Mouse (Mus musculus) embryo, embryonic 11 days (tissue): ENCODE measurements around the gene Tanc2.

Experiments used
- DNase-seq: peaks from one replicate; pipeline ENCODE4 v3.0.0-alpha.2; 2015

Tanc2 gene

DNA sequence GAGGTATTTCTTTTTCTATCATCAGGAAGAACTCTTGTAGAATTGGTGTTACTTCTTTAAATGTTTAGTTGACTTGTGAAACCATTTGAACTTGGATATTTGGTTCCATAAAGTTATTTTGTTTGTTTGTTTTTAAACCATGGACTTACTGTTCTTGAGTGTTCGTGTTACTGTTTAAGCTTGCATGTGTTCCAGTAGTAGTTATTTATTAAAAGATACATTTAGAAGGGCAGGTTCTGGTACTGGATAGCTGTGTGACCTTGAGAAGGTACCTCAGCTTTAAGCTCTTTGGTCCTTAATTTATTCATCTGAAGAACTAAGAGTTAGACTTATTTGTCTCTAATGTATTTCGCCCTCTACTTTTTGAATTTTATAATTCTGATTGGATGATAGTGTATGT is 64.8 kb downstream of the Tanc2 start:
- DNase-seq, result no peak

GRCm38 (mm10) chr11:105655335-105655734 is 65.5 kb downstream of the Tanc2 start:
- no peak for DNase-seq

GRCm38 (mm10) chr11:105667879-105668278 is 78.1 kb downstream of the Tanc2 start:
- DNase-seq, result no peak

DNA sequence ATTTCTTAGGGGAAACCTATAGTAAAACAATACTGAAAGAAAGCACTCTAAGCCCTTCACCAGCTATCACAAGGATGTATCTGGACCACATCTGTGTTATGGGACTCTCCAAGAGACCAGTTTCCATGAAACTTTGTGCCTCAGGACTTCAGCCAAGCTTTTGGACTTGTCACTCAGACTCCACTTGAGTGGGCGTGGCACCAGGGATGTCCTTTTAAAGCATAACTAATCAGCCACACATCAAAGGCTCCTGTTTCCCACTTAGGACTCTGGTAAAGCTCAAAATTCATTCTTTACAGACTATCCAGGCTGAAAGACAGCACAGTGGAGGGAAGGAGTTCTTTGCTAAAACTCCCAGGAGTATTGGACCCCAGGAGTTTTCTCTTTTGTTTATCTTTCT is 89.2 kb downstream of the Tanc2 start:
- DNase-seq, result no peak

DNA sequence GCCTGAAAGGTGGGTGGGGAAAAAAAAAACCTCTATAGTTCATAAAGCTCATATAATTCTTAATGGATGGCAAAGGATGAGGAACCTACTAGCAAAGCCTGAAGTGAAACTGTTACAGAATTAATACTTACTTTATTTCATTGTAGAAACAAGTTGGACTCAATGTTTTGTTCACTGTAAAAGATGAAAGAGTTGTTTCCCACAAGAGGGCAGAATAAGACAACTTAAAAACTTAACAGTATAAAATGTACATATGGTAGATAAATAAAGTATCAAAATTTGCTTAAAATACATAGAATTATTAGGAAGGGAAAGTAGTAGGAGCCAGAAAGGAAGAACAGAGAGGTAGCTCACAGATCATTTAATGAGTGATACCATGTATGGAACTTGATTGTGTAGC is 95.0 kb downstream of the Tanc2 start:
- DNase-seq, result no peak

DNA sequence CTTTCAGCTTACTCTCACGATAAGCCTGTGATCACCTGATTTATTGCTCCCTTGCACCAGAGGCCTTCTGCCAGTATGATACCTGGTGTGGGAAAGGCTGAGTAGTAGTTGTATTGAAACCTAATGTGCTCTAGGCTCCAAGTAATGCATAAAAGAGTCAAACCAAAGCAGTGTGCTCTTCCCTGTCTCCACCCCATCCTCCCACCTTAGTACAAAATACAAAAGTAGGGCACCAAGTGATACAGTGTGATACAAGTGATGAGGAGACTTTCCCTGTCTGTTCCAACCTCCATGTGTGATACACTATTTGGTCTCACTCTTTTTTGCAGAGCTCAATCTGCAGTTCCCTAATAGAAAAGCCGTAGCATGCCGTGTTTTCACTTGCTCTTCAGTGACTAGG is 110.7 kb downstream of the Tanc2 start:
- no peak for DNase-seq

DNA sequence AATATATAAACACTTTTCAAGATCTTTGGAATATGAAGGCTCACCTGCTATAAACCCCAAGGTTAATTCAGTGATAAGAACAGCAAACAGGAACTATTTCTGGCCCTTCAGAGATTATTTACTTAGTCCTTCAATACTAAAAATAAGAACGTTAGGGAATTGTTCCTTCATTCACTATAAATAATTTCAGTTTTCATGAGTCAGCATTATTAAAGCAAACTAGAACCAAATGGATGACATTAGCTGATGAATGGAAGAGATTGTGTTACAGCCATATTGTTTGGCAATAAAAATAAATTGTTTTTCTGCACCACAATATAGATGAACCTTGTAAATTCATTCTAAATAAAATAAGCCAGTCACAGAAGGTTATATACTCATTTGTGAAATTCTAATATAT is 129.9 kb downstream of the Tanc2 start:
- no peak for DNase-seq

DNA sequence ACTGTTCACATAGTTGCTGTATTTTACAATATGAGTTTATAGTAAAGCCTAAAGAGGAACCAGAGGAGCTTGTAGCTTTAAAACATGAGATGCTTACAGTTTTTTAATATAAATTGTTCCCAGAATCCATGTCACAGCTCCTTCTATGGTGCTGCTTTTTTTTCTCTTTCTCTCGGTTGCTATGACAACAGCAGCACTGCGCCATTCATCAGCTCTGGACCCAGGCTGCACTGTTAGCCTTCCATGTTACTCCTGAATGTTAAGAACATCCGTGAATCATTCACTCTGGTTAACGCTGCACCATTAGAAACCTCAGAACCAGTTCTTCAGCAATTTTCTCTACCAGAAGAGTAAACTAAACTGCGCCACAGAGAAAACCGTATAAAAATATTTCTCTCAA is 141.8 kb downstream of the Tanc2 start:
- peak; percentile 69 for DNase-seq

DNA sequence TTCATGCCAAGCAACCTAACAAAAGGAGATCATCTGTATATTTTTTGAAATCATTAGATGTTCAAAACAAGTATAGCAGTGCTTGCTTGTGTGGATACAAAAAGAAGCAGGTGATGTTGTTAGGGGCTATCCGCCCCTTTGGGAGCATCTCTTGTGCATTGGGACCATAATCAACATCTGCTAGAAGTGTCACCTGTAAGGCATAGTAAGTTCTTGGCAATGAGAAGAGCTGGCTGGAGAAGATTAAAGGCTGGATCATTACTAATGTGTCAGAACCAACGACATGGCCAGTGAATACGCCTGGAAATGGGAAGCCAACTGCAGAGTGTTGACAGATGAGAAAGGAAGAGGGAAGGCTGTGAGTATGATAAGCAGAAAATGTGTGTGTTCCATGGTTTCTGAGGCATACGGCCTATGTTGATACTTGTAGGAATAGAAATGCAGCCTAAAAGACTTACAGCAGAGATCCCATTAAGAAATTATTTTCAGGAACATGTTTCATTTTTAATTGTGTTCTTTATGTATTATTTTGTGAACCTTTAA is 142.3 kb downstream of the Tanc2 start:
- peak; percentile 2 for DNase-seq

DNA sequence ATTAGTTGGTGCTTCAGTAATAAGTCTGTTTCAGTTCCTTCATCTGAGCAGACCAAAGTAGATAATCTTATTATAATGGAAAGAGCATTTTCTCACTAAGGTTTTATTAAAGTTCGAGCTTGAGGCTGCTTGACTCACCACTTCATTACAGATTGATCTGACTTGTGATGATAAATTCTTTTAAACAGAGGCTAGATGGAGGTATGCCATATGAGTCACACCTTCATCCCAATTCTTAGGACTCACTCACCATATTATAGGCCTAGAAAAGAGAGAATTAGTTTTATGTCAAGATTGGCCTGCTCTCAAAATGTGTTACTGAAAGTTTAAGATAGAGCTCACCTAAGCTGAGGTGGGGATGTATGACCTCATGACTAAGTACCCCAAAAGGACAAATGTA is 153.4 kb downstream of the Tanc2 start:
- DNase-seq, result no peak

- DNase-seq, result peak; percentile 18
Observed at GRCm38 (mm10) chr11:105749297-105750071, 159.7 kb downstream of the Tanc2 start.

- peak; percentile 68 for DNase-seq
Observed at GRCm38 (mm10) chr11:105758561-105759203, 168.9 kb downstream of the Tanc2 start.

DNA sequence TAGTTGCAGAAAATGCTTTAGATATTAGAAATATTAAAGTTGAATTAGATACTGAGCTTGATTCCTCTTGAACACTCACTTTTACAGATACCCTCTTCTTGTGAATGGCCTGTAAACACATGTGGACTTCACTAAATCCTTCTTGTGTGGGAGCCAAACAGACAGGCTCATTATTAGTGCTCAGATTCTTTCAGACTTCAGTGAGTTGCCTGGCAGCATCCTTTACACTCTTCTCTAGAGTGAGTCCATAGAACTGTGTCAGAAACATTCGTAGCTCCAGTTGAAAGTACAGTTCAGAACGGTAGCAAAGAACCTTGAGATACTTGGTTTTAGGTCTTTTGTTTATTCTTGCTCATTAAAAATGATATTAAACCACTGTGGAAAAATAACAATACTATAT is 169.6 kb downstream of the Tanc2 start:
- peak; percentile 54 for DNase-seq

GRCm38 (mm10) chr11:105760346-105760745 is 170.6 kb downstream of the Tanc2 start:
- DNase-seq, result no peak

DNA sequence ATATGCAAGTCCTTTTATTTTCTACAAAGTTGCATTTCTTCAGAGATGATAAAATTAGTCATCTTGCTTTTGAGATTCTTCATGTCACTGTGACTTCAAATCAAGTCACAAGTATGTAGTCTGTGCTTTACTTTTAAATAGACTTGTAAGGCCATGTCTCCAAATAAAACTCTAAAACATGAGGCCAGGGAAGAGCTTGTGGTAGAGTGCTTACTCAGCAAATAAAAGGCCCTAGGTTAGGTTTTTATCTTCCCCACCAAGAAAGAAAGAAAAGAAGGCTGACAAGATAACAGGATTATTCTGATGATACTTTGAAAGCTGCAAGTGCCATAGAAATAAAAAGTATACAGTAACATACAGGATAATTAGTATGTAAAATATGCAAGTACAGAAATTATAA is 188.0 kb downstream of the Tanc2 start:
- no peak for DNase-seq

- no peak for DNase-seq
Observed at GRCm38 (mm10) chr11:105792501-105792900, 202.7 kb downstream of the Tanc2 start.

- DNase-seq, result no peak
Observed at GRCm38 (mm10) chr11:105803686-105804085, 213.9 kb downstream of the Tanc2 start.

DNA sequence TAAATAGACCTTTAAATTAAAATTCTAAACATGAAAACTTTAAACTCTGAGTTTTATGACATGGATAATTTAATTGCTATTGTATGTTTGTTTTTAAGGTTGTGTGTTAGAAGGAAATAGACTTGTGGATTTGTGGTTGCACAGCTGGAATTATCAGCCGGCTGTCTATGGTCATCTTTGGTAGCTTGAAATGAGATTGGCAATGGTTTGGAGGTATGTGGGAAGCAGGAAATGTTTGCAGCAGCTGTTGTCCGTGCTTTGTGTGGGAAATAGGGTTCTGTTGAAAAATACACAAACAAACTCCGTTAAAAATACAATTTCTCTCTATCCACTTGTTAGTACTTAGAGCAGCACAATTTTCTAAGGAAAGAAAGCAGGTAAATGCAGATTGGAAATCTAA is 215.0 kb downstream of the Tanc2 start:
- no peak for DNase-seq

- no peak for DNase-seq
Observed at GRCm38 (mm10) chr11:105807103-105807502, 217.3 kb downstream of the Tanc2 start.

DNA sequence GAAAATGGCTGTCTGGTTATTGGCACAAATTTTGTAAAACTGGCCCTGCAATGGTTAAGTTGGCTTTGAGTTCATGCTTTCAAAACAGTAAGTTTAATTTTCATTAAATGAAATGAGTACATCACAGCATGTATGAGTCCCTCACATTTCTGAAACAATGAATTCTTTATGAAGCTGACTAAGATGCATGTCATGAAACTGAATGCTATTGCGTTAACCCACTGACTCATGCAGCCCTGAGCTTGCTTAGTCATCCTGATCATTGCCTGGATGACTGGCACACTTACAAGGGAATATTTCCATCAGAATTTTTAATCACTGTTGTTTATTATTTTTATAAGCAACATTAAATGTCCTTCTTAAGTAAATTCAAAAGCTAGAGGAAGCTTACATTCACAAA is 233.5 kb downstream of the Tanc2 start:
- no peak for DNase-seq

- DNase-seq, result no peak
Observed at GRCm38 (mm10) chr11:105823759-105824158, 234.0 kb downstream of the Tanc2 start.

DNA sequence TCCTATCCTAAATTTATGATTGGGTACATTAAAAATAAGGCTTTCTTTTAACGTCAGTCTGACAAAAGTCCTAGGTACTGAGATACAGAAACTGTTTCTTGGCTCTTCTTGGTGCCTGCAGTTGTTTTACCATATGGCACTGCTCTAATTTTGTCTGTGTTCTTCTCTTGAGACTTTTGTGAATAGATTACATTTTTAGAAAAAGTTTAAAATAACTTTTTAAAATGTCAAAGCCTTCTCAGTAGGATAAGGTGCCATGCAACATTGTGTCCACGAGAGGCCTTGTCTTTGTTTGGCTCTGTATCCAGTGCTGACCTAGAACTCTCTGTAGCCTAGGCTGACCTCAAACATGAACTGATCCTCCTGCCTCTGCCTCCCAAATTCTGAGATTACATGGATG is 238.4 kb downstream of the Tanc2 start:
- no peak for DNase-seq

- DNase-seq, result no peak
Observed at GRCm38 (mm10) chr11:105835209-105835608, 245.4 kb downstream of the Tanc2 start.

GRCm38 (mm10) chr11:105836344-105836891 is 246.6 kb downstream of the Tanc2 start:
- no peak for DNase-seq
